ENCODE assay signal across 8 mouse cellular contexts in the genomic region with DNA sequence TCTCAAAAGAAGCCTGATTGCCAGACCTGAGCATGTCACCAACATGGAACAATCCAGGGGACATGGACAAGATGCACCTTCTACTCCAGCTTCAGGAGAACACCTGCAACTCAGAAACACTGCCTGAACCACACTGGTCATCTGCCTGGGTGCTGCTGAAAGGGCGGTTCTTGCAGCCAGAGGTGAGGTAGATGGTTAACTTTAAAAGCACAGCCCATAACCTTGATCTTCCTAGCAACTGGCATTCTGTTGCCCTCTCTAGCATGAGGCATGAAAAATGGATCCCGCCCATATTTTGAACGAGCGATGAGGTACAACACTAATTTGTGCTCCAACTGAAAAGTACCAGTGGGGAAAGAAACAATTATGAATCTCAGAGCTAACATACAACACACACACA. TPM values are rescaled to one million over a fixed set of nuclear protein-coding genes. Genes with fewer than 3 reads are reported as not detected.
DNase-seq lines count a peak whose midpoint lies in the region; ATAC-seq and TF ChIP-seq lines count a peak whose summit lies in the region.

No protein-coding gene starts in this region.

- TF ChIP-seq EP300 in lung, postnatal 0 days (IDR thresholded peaks at IDR 0.05) = no peak

- no peak overlapping the region for H3K4me2 ChIP-seq in lung, postnatal 0 days (replicated peaks; ENCODE audit: low read depth, low read length)
- H3K4me2 ChIP-seq in limb, embryonic 15.5 days = no peak overlapping the region

- WGBS in lung, postnatal 0 days = 68% methylated on average over 4 of the region's 4 CpGs
- 71% methylated on average over 4 of the region's 4 CpGs for WGBS in limb, embryonic 15.5 days

- H3K4me3 ChIP-seq in lung, postnatal 0 days (ENCODE audit: low read depth, low read length) = no peak overlapping the region
- H3K4me3 ChIP-seq in limb, embryonic 15.5 days = no peak overlapping the region

- no peaks in the 10 kb centered on the region for H3K27me3 ChIP-seq in lung, postnatal 0 days (replicated peaks; ENCODE audit: insufficient read depth, low read length)
- H3K27me3 ChIP-seq in limb, embryonic 15.5 days = no peaks in the 10 kb centered on the region

- H3K4me1 ChIP-seq in lung, postnatal 0 days (ENCODE audit: insufficient read depth, low read depth, low read length) = peaks cover 49% of the 10 kb centered on the region
- peaks cover 95% of the 10 kb centered on the region for H3K4me1 ChIP-seq in limb, embryonic 15.5 days

- peak; percentile 35 to 69 for DNase-seq in adrenal gland, adult (ENCODE audit: inconsistent age in 2 of 2, low spot score in 1 of 2)
- no peak for DNase-seq in adrenal gland, postnatal 36 days
- no peak for DNase-seq in lung, postnatal 0 days (ENCODE audit: low spot score)
- no peak for DNase-seq in lung, postnatal 4 days
- DNase-seq in c-Kit-positive CD71-positive TER-119-positive erythroid progenitor cells, embryonic 14.5 days (ENCODE audit: low spot score) = no peak
- DNase-seq in thymus, postnatal 14 days = no peak
- DNase-seq in embryo, embryonic 10.5 days (ENCODE audit: low spot score) = no peak

- H3K27ac ChIP-seq in lung, postnatal 0 days (ENCODE audit: low read length) = peak overlapping the region; percentile 66
- H3K27ac ChIP-seq in limb, embryonic 15.5 days = 0 out of 2 replicates have a peak overlapping the region, but pooled peaks have one; percentile 84

- H3K36me3 ChIP-seq in lung, postnatal 0 days (ENCODE audit: insufficient read depth, low read length) = no peaks in the 10 kb centered on the region
- H3K36me3 ChIP-seq in limb, embryonic 15.5 days = peaks cover 6% of the 10 kb centered on the region

- H3K9ac ChIP-seq in lung, postnatal 0 days (replicated peaks; ENCODE audit: low read depth) = no peak overlapping the region
- no peak overlapping the region for H3K9ac ChIP-seq in limb, embryonic 15.5 days

- no peak for ATAC-seq in lung, postnatal 0 days
- no peak for ATAC-seq in limb, embryonic 15.5 days (ENCODE audit: insufficient number of reproducible peaks, low FRiP score, low TSS enrichment, low read depth)

- H3K9me3 ChIP-seq in lung, postnatal 0 days (ENCODE audit: low read length) = no peaks in the 10 kb centered on the region
- H3K9me3 ChIP-seq in limb, embryonic 15.5 days = no peaks in the 10 kb centered on the region

- no peak for TF ChIP-seq CTCF in lung, postnatal 0 days (IDR thresholded peaks at IDR 0.05)

RNA-seq across cellular contexts. Expression of a gene that starts 21.6 kb away (rescaled TPM):
- 10 to 100 TPM; 47.9 to 53.4 TPM for total RNA-seq in adrenal gland, postnatal 36 days (2021)
- polyA plus RNA-seq in lung, postnatal 0 days (2015; fragmentation: Nextera tagmentation; extraction: Ambion mirVana) = 30.7 and 32.1 TPM in 2 replicates
- polyA plus RNA-seq in limb, embryonic 15.5 days (2015; fragmentation: Nextera tagmentation; extraction: Ambion mirVana) = 40.4 and 52.2 TPM in 2 replicates

Comparison
In these comparisons a context has a peak if more than half of its experiments do, and no peak if none do; other contexts are left out.
1. DNase-seq: peak in adrenal gland, adult (2 of 2); none in adrenal gland, postnatal 36 days (0 of 2), lung, postnatal 0 days (single experiment), lung, postnatal 4 days (0 of 2), c-Kit-positive CD71-positive TER-119-positive erythroid progenitor cells, embryonic 14.5 days (single experiment), thymus, postnatal 14 days (single experiment) and embryo, embryonic 10.5 days (single experiment).